Mouse (Mus musculus) ES-E14 (cell line): ENCODE data around the gene Nudc. TPM values are rescaled to one million over a fixed set of nuclear protein-coding genes. Genes with fewer than 3 reads are reported as not detected.

Source experiments
- DNase-seq: peaks from one replicate; pipeline ENCODE4 v3.0.0-alpha.2; 2013; ENCODE audit warnings: low read depth, low spot score
- H3K27ac ChIP-seq: 2 replicates; pipeline ENCODE4 v1.5.1; 2012; ENCODE audit warnings: low read depth, mild to moderate bottlenecking, low read length, moderate library complexity, mixed read lengths; ENCODE audit not compliant: poor library complexity, insufficient read depth, severe bottlenecking
- H3K36me3 ChIP-seq: 2 replicates; pipeline ENCODE4 v1.6.1; 2012; ENCODE audit warnings: mild to moderate bottlenecking, low read length, moderate library complexity, mixed read lengths; ENCODE audit not compliant: control insufficient read depth, poor library complexity, insufficient read depth, severe bottlenecking
- H3K4me1 ChIP-seq, 2 experiments: fragments of 150-350 bp in 1 of 2; sonication (generic) in 1 of 2; 2 replicates each; pipeline ENCODE4 v1.6.1; 2012; ENCODE audit warnings: low read length in 2 of 2, mild to moderate bottlenecking in 1 of 2, mixed read lengths in 1 of 2; ENCODE audit not compliant: control insufficient read depth in 2 of 2, insufficient read depth in 2 of 2, poor library complexity in 1 of 2
- H3K4me3 ChIP-seq, 2 experiments: fragments of 150-350 bp in 1 of 2; sonication (generic) in 1 of 2; 2 replicates each; pipeline ENCODE4 v1.5.1; 2012; ENCODE audit warnings: low read length in 2 of 2, low read depth in 1 of 2, mild to moderate bottlenecking in 1 of 2, mixed read lengths in 1 of 2; ENCODE audit not compliant: insufficient read depth in 1 of 2, poor library complexity in 1 of 2, severe bottlenecking in 1 of 2
- H3K9ac ChIP-seq: 2 replicates; pipeline ENCODE4 v1.6.1; 2012; ENCODE audit warnings: low read depth, mild to moderate bottlenecking, low read length, mixed read lengths; ENCODE audit not compliant: poor library complexity, insufficient read depth, severe bottlenecking
- H3K9me3 ChIP-seq: fragments of 150-350 bp; sonication (generic); 2 replicates; pipeline ENCODE4 v1.6.1; 2012; ENCODE audit warnings: low read depth, mild to moderate bottlenecking, low read length; ENCODE audit not compliant: control insufficient read depth, insufficient read depth
- CHD2 ChIP-seq: IDR thresholded peaks from 2 replicates; pipeline ENCODE4 v1.6.1; 2014; ENCODE audit warnings: mild to moderate bottlenecking, low read depth, low read length, inconsistent platforms
- HCFC1 ChIP-seq: IDR thresholded peaks from 2 replicates; pipeline ENCODE4 v1.6.1; 2012; ENCODE audit warnings: low read length, inconsistent platforms, borderline replicate concordance; ENCODE audit not compliant: insufficient read depth
- MAFK ChIP-seq: IDR thresholded peaks from 2 replicates; pipeline ENCODE4 v1.6.1; 2014; ENCODE audit warnings: mild to moderate bottlenecking, low read depth, low read length, inconsistent platforms; ENCODE audit not compliant: insufficient read depth
- ZC3H11A ChIP-seq: IDR thresholded peaks from 2 replicates; pipeline ENCODE4 v1.6.1; 2012; ENCODE audit warnings: low read depth, mild to moderate bottlenecking, inconsistent platforms, low read length, borderline replicate concordance
- ZNF384 ChIP-seq: IDR thresholded peaks from 2 replicates; pipeline ENCODE4 v1.6.1; 2012; ENCODE audit warnings: low read depth, low read length, inconsistent platforms
- in situ Hi-C, 2 experiments: fragments of 600-800 bp; cut with MboI; formaldehyde crosslinking; loops; one replicate each; pipeline ENCODE4 v1.15.1; 2025; ENCODE audit warnings: low sequenced_read_pairs in 2 of 2, inconsistent platforms in 1 of 2; ENCODE audit not compliant: unreplicated experiment in 2 of 2
- total RNA-seq: library from RNA; depleted of rRNA; stranded (reverse); fragments of 300-350 nt; gene quantifications from 2 replicates; pipeline ENCODE4 v1.2.3, GENCODE M21; 2012

The Nudc gene
- total RNA-seq, 1 experiment = 358 TPM

- no peak for TF ChIP-seq MAFK
- TF ChIP-seq HCFC1 = no peak
- TF ChIP-seq ZC3H11A = no peak
- no peak for TF ChIP-seq ZNF384
- no peak for TF ChIP-seq CHD2
- H3K4me1 ChIP-seq = peaks cover 2 to 4% of the 10 kb centered on the region in 2 experiments; a peak in 1 of 4 replicates
- no peak overlapping the region for H3K27ac ChIP-seq
- no peak overlapping the region for H3K9ac ChIP-seq
- in situ Hi-C loops = no loop called here
- no peak for DNase-seq
- no peaks in the 10 kb centered on the region for H3K9me3 ChIP-seq
- H3K36me3 ChIP-seq = no peaks in the 10 kb centered on the region
- no peak overlapping the region for H3K4me3 ChIP-seq
These were observed 40.9 kb downstream of the Nudc start for GRCm38 (mm10) chr4:133504755-133505485.

- no peak overlapping the region for H3K9ac ChIP-seq
- H3K4me1 ChIP-seq = peaks cover 2 to 4% of the 10 kb centered on the region in 2 experiments; a peak in 1 of 4 replicates
- TF ChIP-seq MAFK (no peak), ZC3H11A (no peak), CHD2 (no peak), ZNF384 (no peak), HCFC1 (no peak)
- H3K27ac ChIP-seq = no peak overlapping the region
- H3K9me3 ChIP-seq = no peaks in the 10 kb centered on the region
- H3K4me3 ChIP-seq = no peak overlapping the region
- in situ Hi-C loops = no loop called here
- no peak for DNase-seq
- no peaks in the 10 kb centered on the region for H3K36me3 ChIP-seq
These were observed 41.5 kb downstream of the Nudc start for GRCm38 (mm10) chr4:133504300-133504699.

- no peak for DNase-seq
- in situ Hi-C loops = no loop called here
- no peaks in the 10 kb centered on the region for H3K36me3 ChIP-seq
- no peaks in the 10 kb centered on the region for H3K9me3 ChIP-seq
- peaks cover 2 to 7% of the 10 kb centered on the region in 2 experiments; a peak in 1 of 4 replicates for H3K4me1 ChIP-seq
- no peak overlapping the region for H3K9ac ChIP-seq
- H3K4me3 ChIP-seq = no peak overlapping the region
- no peak for TF ChIP-seq ZNF384
- no peak for TF ChIP-seq HCFC1
- no peak for TF ChIP-seq MAFK
- TF ChIP-seq ZC3H11A = no peak
- no peak for TF ChIP-seq CHD2
- no peak overlapping the region for H3K27ac ChIP-seq
These were observed 44.3 kb downstream of the Nudc start for GRCm38 (mm10) chr4:133501514-133501913.

DNA sequence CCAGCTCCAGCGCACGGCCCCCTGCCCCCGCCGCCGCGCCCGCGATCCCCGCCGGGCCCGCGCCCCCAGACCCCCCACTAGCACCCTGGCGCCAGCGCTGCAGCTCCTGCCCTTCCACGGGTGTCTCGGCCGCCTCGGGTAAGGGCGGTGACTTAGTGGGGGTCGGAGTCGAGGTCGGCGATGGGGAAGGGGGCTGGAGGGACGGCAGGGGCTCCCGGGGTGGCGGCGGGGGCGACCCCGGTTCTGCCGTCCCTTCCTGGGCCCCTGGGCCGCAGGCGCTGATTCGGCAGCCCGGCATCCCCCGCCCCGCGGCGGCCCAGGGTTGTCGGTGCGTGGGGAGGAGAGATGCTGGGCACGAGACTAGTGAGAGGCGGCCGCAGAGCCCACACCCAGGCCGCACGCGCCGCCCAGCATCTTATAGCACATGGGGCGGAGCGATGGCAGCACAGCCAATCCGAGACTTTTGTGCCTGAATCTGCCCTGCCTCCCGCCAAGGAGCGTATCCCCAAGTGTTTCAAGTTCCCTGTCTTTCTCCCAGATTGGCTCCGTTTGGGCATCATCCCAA lies 47.6 kb downstream of the Nudc start, which contains the start of gene Trnp1:
Trnp1 (minus strand) TSS at position 391 of the 565 bp plus-strand sequence.
- peak; percentile 84 for DNase-seq
- H3K27ac ChIP-seq = no peak within 1 kb of the TSS
- H3K4me1 ChIP-seq = peaks cover 5 to 10% of the 10 kb centered on the region in 2 experiments; a peak in 1 of 4 replicates
- peak within 1 kb of the TSS; percentile 79 to 82 for H3K4me3 ChIP-seq
- H3K9ac ChIP-seq = peak within 1 kb of the TSS; percentile 78
- no peaks in the 10 kb centered on the region for H3K36me3 ChIP-seq
- H3K9me3 ChIP-seq = no peaks in the 10 kb centered on the region
- in situ Hi-C loops = no loop called here
- no peak for TF ChIP-seq MAFK
- no peak for TF ChIP-seq HCFC1
- TF ChIP-seq CHD2 = no peak
- no peak for TF ChIP-seq ZC3H11A
- TF ChIP-seq ZNF384 = no peak
